Mouse (Mus musculus): Measurements from ENCODE around the gene Pla2g2f.

The Pla2g2f gene

DNA sequence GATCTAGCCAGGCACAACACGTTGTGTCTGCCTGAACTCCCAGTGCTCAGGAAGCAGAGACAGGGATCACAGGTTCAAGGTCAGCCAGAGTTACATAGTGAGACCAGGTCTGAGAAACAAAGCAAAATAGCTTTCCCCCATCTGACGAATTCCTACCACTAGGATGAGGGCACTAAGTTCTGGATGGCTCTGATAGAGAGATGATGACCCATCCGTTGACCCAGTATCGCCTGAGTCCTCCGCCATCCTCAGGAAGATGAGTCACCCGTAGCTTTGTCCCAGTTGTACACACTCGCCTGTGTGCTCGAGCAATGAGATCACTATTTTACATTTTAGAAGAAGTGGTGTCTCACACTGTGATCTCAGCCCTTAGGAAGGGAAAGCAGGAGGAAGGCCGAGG lies 4.8 kb upstream of the Pla2g2f start:
- no peak for DNase-seq (ENCODE audit: low spot score in 2 of 2)

DNA sequence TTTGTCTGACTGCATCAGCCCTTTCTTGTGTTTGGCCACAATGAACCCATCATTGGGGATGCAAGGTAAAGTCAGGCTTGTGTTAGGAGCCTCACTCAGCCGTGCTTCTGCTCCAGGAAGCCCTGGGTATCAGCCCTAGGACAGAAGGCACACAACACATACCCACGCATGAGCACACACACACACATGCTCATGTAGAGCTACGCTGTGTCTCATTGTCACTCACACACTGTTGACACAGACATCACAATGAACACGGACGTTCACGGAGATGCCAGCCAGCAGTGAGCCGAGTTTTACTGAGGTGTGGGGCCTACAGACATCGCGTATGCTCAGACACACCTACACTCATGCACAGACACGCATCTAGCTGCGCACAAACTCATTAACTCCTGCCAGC lies 1.4 kb downstream of the Pla2g2f start:
- no peak for DNase-seq (ENCODE audit: low spot score in 2 of 2)

DNA sequence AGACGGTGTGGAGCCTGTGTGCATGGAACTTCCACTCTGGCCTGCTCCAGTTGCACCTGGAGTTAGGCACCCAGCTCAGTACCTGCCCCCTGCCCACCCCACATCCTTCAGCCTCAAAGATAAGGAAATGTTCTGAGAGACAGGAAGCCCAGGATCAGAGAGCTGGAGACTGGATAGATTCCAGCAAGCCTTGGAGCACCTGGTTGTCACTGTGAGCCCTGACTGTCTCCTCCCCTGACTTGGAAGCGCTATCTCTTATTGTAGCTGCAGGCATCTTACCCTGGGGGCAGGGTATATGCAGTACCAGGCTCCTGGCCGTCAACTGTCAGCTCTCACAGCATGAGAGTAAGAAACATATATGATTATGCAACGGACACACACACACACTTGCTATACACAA lies 2.0 kb downstream of the Pla2g2f start:
- no peak for DNase-seq (ENCODE audit: low spot score in 2 of 2)

DNA sequence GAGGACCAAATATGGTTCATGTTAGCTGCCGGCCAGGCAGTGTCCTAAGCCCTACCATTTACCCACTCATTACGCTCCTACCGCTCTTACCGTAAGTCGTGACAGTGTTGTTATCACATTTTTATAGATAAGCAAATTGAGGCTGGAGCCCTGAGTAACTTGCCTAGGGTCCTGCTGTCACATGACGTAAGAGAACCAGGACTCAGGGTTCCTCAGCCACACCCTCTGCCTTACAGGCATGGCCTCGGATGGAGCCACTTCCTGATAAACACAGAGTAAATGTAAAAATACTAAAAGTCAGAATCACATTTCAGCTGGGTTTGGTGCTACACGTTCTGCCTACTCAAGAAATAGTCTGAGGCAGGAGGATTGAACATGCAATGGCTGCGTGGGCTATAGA lies 3.0 kb downstream of the Pla2g2f start:
- no peak for DNase-seq (ENCODE audit: low spot score in 2 of 2)

DNA sequence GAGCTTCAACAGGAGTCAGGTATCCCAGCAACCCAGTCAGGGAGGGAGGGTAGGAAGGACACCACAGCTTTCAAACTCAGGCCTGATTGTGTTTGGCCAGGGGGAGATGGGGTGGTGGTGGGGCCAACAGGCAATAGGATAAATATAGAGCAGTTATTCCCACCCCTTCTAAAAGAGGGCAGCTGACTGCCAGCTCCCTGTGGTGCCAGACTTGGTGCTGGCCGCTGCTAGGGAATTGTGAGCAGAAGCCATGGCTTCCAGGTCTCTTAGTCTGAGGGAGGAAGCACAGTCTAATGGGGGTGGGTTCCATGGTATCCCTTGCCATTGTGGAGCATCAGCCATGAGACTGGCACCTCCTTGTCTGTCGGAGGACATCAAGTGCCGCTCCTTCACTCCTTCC lies 3.8 kb downstream of the Pla2g2f start:
- no peak for DNase-seq (ENCODE audit: low spot score in 2 of 2)

DNA sequence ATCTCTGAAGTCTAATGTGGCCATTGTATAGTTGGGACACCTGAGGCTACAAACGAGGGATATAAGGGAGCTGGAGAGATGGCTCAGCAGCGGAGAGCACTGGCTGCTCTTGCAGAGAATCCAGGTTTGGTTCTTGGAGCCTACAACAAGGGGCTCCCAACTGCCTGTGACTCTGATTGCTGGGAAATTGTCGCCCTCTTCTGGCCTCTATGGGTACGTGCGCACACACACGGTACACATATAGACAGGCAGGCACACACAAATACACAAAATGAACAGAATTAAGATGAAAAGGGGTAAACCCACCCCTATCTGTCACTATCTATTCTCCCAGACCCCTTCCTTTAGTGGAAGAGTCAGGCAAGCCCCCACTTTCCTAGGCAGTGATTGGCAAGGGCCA lies 4.8 kb downstream of the Pla2g2f start:
- no peak for DNase-seq (ENCODE audit: low spot score in 2 of 2)

DNA sequence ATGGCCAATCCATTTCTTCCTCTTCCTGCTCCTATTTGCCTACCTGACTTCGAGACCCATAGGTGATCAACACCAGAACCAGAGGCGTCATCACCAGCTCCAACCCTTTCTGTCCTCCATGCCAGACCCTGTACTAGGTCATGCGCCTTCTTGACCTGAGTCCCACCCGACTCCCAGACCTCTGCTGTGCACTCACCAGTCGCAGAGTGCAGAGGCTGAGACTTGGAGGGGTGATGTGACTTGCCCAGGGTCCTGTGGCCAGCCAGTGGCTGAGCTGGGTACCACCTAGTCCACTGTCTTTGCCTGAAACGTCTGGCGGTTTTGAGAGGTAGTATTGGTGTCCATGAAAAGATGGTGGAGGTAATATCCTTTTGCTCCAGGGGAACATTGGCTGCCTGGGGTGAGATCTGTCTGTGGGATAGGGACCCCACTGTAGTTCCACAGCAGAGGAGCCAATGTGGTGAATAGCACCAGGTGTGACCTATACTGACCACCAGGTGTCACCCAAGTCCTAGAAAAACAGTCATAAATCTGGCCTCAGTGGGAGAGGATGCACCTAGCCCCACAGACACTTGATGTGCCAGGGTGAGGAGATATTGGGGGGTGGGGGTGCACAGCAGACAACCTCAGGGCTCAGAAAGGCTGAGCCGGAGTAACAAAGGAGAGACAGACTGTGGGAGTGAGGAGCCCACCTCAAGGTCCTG lies 8.9 kb downstream of the Pla2g2f start:
- peak; percentile 54 to 62 for DNase-seq (ENCODE audit: low spot score in 2 of 2)

DNA sequence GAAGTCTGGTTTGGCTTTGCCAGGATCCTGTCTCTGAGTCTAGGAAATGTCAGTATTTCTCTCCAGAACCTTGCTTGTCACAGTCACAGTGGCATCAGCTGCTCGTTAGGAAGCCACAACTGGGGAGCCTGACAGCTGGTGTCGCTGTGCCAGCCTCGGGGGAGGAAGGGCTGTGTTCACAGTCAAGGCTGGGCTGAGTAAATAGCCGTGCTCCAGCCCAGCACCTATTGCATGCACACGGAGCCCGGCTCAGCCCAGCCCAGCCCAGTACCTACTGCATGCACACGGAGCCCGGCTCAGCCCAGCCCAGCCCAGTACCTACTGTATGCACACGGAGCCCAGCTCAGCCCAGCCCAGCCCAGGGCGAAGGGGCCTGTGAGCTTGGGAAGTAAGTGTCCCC lies 9.6 kb downstream of the Pla2g2f start:
- DNase-seq (ENCODE audit: low spot score in 2 of 2) = peak; percentile 33 to 39

DNA sequence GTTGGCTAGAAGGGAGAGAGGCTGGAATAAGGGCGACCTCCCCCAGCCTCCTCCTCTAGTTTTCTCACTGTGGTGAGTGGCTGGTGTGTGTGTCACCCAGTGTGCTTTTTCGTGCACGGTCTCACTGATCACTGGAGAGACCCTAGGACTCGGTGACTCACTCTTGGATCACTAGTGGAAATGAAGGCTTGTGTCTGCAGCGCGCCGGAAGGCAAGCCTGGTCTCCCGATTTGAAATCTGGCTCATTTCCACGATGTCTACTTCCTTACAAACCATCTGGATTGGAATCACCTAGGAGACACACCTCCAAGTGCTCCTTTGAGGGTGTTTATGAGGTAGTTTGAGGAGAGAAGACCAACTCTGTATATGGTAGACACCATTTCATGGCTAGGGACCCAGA lies 10.6 kb downstream of the Pla2g2f start:
- no peak for DNase-seq (ENCODE audit: low spot score in 2 of 2)

DNA sequence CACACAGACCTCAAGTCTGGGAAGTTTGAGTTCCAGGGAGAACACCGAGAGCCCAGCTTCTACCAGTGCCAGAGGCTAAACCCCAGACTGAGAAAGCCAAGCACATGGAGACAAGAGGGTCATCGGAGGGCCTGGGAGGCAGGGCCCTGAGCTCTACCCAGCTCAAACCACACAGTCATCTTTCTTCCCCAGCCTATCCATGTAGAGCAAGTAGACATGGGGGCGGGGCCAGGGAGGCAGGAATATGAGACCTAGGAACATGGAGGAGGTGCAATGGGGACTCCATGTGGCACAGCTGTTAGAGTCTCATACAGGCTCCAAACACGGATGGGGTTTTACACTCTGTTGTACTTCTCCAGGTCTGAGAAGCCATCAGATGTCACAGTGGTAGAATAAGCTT lies 11.5 kb downstream of the Pla2g2f start:
- DNase-seq (ENCODE audit: low spot score in 2 of 2) = no peak

DNA sequence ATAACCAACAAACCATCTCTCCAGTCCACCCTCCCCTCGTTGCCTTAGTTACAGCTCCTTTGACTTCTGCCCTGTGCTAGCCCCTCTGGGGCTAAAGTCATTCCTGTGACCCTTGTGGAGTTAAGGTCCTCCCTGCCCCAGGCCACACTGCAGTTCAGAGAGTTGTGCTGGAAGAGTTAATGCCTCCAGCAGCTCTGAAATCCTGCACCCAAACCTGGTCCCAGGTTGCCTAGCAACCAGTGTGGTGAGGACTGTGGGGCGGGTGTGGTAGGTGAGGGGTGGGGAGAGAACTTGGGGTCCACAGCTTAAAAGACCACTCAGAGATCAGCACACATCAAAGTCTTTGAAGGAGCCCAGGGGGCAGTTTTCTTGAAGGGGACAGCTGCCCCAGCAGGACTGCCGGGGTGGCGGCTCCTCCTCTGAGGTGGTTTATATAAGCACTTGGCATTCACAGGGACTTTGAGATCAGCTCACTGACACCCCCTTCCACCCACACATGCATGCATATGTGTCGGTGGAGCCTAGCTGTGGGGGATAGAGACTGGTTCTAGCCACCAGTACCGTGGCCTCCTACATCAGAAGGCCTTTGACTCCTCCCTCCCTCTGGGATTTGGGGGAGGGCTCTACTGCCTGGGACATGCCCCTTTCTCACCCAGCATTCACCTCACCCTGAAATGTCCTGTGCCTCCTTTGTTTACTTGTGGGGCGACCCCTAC lies 18.1 kb downstream of the Pla2g2f start:
- no peak for DNase-seq (ENCODE audit: low spot score in 2 of 2)

DNA sequence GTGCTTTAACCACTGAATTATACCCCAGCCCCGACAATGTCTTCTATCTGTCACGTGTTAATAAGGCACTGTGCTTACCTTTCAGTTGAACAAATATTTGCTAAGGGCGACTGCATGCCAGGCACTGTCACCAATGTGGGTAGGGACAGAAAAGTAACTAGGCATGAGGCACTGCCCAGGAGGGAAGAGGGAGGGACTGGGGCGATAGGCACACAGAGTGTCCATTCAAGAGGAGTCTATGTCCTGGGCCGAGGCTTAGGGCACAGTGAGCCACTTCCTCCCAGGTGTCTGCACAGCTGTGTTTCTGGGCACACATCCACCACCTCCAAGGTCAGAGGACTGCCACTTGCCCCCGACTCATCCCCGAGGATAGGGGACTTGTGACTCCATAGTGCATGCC lies 20.4 kb downstream of the Pla2g2f start, which contains the start of gene Ubxn10:
TSS of gene Ubxn10 (minus strand) at position 137 of the 400 bp plus-strand sequence.
- DNase-seq (ENCODE audit: low spot score in 2 of 2) = no peak

DNA sequence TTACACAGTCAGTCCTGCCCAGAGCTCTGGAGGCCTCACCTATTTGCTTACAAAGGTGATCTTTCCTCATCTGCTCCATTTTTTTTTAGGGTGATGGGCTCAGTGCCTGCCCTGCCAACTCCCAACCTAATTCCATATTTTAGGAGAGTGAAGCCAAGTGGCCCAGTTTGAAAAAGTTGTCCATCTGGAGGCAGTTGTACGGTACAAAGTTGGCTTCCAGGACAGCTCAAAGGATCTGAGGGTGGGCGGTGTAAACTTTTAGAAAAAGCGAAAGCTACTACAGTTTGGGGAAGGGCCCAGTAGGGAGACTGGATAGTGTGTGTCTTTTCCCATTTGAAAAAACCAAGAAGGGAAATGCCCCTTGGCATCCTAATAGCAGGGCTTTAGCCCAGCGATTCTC lies 22.6 kb downstream of the Pla2g2f start:
- DNase-seq (ENCODE audit: low spot score in 2 of 2) = no peak

DNA sequence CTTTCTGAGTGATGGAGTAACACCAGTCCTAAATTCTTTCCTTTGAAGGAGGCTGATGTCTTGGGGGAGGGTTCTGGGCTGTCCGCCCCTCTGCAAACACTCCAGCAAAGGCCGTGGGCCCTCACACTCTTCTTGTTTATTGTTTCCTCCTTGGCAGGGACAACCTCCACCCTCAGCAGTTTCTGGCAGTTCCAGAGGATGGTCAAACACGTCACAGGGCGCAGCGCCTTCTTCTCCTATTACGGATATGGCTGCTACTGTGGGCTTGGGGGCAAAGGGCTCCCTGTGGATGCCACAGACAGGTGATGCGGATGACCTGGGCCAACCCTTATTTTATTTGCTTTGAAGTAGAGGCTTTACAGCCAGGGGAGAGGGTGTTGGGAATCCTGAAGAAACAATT lies 23.3 kb downstream of the Pla2g2f start:
- no peak for DNase-seq (ENCODE audit: low spot score in 2 of 2)

DNA sequence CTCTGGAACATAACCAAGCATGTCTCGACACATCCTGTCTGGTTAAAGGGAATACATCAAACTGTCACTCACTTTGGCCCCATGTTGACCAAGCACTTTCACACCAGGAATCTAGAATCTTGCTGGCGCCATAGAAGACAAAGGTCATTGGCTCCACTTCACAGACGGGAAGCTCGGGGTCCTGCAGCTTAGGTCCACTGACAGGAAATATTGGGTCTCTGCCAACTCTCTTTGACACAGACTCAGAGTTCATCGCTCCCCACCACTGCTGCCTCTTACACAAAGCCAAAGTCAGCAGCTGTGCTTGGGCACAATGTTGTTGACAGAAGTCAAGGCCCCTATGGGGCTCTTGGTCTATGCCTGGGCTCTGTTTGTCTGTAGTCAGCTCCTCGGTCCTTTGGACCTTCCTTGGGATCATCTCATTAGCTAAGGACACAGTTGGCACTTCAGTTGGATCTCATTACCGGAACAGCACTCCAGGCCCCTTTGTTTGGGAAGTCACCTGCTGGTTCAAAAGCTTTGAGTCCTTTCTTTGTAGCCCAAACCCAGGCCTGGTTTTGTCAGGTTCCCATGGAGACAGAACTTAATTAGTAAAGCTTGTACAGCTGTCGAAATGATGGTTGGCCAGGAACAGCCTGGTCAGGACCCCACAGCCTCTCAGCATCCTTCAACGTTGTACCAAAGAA lies 28.3 kb downstream of the Pla2g2f start:
- DNase-seq (ENCODE audit: low spot score in 2 of 2) = peak in 1 of 2 experiments; percentile 34

DNA sequence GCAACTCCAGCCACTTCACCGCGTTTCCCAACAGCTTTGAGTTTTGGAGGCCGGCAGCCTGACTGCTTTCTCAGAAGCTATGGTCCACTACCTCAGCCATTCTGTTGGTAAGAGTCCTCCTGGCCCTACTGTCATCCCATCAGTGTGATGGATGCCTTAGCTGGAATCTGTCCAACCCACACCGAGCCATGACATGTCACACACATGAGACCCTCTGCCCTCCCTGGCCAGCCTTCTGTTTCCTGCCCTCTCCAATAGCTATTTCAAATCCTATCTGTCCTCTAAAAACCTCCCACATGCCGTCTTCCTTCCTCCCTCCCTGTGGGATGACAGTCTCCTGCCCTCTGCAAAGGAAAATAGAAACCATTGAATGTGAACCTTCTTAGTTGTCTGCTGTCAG lies 31.7 kb downstream of the Pla2g2f start:
- no peak for DNase-seq (ENCODE audit: low spot score in 2 of 2)

DNA sequence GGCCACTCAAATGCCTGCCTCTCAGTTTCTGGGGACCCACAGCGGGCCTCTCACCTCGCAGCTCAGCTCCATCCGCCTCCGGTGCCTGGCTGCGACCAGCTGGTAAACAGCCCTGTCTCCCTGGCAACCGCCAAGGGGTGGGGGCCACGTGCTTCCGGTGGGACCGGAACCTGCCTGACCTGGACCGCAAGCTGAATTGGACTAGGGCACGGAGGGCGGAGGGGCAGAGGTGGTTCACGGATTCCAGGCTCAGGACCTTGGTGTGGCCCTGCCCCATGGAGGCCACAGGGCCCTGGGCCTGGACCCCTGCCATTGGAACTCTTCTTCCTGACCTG lies 32.3 kb downstream of the Pla2g2f start:
- DNase-seq (ENCODE audit: low spot score in 2 of 2) = peak; percentile 52 to 67

DNA sequence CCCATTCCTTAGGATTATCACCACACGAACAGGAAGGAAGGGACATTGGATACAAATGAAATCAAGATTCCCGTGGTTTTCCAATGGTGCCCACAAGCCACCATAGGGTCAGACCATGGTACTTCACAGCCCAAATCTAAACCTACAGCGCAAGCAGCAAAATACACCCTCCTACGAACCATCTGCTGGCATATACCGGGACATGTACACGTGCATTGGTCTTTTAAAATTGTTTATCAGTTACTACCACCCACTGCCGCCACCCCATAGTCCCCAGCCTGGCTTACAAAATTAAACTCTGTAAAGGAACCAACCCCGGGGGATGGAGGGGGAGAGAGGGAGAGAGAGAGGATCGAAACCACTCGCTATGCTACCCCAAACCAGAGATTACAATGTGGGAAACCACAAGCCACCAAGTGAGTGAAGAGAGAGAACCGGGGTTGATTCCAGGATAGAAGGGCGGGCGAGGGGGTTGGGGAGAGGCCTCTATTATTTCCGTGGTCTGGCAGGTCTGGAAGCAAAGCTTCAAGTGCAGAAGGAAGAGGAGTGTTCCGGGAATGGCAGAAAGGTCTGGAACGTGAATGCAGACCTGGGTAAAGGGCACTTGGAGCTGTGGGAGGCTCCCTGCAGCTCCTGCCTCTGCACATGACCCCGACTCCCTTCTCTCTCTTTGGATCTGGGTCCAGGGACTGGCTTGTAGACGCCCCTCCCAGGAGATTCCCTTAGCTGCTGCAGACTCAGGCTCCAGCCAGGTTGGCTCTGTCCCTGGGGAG lies 32.9 kb downstream of the Pla2g2f start, which contains the start of gene Pla2g2c:
TSS of gene Pla2g2c (plus strand) at position 439 of the 773 bp plus-strand sequence.
- peak in 1 of 2 experiments; percentile 28 for DNase-seq (ENCODE audit: low spot score in 2 of 2)

DNA sequence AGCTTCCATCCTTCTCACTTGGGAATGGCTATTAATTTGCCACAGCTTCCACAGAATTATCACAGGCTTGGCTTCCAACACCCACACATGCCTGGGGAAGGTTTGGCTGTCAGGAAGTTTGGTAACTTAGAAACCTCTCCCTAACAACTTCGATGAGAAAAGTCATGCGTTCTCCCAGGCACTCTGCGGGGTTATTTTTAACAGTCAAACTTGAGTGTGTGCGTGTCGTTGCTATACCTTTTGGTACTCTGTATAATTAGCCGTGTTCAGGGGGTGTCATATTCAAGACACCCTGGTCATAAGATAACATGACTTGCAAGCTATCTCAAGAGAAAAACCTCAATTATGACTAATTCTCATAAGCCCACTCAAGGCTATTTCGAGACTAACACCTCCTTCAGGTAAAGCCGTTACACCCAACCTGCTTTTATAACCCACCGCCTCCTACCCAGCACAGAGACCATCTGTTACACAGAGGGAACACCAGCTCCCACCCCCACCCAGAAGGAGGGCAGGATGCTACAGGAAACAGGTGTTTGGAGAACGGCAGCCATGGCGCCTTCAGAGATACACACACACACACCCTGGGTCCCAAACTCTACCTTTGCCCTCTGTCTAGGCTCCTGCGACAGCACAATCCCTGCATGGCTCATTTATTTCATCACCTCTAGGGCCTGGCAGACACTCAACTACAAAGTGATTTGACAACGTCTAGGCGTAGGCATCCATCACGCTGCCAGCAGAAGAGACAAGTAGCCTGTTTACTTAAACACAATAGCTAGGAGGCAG lies 33.7 kb downstream of the Pla2g2f start:
- DNase-seq (ENCODE audit: low spot score in 2 of 2) = peak in 1 of 2 experiments; percentile 74

DNA sequence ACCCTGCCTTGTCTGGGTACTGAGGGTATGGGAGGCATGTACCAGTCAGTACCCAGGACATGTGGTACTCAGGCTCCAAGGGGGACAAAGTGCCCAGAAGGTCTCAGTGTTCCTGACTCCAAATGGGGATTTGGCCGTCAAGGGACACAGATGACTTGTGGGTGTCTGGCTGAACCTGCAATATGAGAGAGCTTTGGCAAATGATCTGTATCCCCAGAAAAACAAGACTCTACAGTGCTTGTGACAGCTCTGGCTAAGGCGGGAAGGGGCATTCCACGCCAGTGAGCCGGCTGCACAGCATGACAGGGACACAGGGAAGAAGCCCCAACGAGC lies 38.2 kb downstream of the Pla2g2f start:
- no peak for DNase-seq (ENCODE audit: low spot score in 2 of 2)

DNA sequence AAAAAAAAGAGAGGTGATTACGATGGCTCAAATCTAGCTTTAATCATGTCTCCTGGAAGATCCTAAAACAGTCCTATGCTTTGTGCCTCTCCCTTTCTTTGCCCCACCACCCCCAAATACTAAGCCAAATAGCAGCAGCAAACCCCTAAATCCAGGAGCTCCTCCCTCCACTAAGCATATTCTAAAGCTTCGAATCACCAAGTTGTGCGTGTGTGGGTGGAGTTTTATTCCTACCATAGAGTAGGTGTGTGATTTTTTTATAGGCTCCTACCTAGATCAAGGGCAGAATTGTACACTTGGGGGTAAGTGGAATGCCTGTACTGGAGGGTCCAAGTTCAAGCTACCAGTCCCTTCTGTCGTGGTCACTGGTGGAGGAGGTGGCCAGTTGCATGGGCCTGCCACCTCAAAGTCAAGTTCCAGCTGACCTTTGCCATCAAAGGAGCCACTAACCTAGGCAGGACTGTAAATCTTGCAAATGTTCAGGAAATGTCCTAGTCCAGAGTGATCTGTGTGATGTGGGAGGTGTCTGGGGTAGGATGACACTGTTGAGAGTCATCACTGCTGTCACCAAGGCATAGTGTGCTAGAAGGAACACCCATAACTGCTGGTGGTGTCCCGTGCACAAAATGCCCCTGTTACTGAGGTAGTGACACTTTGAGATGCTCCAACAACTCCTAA lies 38.7 kb downstream of the Pla2g2f start:
- no peak for DNase-seq (ENCODE audit: low spot score in 2 of 2)

All from frontal cortex, postnatal 10 days (tissue).